Mouse (Mus musculus): Measurements from ENCODE around the gene Olfr533. TPM values are rescaled to one million over a fixed set of nuclear protein-coding genes. Genes with fewer than 3 reads are reported as not detected.
A peak's percentile ranks its signal among the peaks of the same experiment; 100 is the strongest.
"Not testable (repeated sequence)": the region's sequence is repeated elsewhere in the genome, so short reads cannot be mapped to it uniquely, and the experiment has no call there.

Olfr533 gene
- total RNA-seq (2021) (not detected), polyA plus RNA-seq (2012; rRNA removed) (not detected in 2 replicates)
- long read RNA-seq: 0 reads

DNA sequence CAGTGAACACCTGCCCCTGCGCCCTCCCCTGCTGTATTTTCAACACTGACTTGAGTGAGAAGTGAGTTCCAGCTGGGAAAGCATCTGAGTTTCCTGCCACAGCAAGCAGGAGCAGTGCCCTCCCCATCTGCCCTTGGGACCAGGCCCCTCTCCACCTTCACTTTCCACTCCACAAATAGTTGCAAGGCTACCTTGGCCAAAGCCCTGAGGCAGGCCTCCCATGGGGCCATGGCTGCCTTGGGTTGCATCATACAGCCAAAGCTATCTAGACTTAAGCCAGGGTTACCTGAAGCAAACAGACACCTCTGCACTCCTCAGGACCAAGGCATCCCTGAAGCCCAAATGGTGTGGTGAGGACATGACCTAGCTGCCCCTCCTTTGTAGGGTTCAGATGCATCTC is at the start of gene Olfr533:
Olfr533 (plus strand) TSS at position 301 of the 400 bp plus-strand sequence.
- DNase-seq: not testable (repeated sequence)

DNA sequence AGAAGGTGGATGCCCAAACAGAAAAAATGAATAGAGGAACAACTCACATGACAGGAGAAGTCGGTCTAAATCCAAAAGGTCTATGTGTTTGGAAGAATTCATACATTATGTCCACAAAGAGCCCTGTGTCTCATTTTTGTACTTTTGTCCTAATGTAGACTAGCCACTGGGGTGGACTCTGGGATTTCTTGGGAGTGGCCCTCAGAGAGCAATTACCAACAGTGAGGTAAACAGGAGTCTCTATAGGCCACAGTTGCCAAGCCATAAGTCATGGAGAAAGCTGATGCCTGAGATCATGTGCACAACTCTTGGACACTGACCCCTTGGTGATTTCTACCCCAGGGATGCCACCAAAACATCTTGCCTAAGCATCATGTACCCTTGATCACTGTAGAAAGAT is 41.6 kb upstream of the Olfr533 start, which contains the start of gene Olfr532:
Olfr532 (minus strand) TSS at position 101 of the 400 bp plus-strand sequence.
- no peak for DNase-seq

GRCm38 (mm10) chr7:140443141-140443540 is 20.0 kb upstream of the Olfr533 start:
- no peak for DNase-seq

GRCm38 (mm10) chr7:140477886-140478285 is 14.7 kb downstream of the Olfr533 start:
- no peak for DNase-seq

- no peak for DNase-seq
These were observed 15.6 kb downstream of the Olfr533 start for GRCm38 (mm10) chr7:140478733-140479132.

DNA sequence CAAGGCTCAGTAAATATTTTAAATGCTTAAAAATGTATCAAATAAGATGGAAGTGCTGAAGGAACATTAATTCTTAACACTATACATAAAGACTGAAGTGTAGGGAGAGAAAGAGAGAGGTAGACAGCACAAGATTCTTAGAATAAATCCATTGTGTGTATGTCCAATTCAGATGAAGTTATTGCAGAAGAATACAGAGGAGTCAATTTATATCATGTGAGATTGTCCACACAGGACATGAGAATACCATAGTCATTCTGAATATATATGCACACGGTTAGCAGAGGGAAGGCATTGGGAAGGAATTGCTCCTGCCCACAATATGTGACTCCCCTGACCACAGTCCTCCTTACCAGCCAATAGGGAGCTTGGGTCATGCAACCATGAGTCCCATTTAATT is 20.7 kb downstream of the Olfr533 start, which contains the start of gene Olfr535:
Olfr535 (plus strand) TSS at position 301 of the 400 bp plus-strand sequence.
- DNase-seq: no peak

GRCm38 (mm10) chr7:140488981-140489380 is 25.8 kb downstream of the Olfr533 start:
- DNase-seq: no peak

DNA sequence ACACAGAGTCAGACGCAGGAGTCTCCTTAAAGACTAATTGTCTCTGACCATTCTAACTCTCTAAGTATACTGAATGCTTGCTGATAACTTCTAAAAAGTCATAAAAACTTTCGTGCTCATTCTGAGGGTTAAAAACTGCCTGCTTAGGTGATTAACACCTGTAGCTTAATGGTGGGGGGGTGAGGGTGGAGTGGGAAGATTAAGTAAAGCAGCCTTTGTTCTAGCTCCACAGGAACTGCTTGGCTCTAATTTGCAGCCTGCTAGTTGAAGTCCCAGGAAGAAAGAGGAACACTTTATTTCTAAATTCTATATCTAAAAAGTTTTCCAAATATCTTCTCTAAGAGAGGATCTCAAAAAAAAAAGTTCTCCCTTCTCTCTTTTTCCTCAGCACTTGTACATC is 31.1 kb downstream of the Olfr533 start:
- no peak for DNase-seq

GRCm38 (mm10) chr7:140494702-140495101 is 31.5 kb downstream of the Olfr533 start:
- no peak for DNase-seq

- DNase-seq: peak; percentile 7
These were observed 44.3 kb downstream of the Olfr533 start, which contains the start of gene Olfr536 for GRCm38 (mm10) chr7:140507346-140508021. TSS of gene Olfr536 (minus strand) at chr7:140507396.

Other genes starting within 250 kb of the Olfr533 start
- not detected for gene Cd163l1, start 245.1 kb upstream of the Olfr533 start, total RNA-seq (2021)
- gene Cd163l1, start 245.1 kb upstream of the Olfr533 start, polyA plus RNA-seq (2012; rRNA removed): 0.08 TPM in 1 of 2 replicates, not detected in the other
- gene 5830411N06Rik, start 216.1 kb upstream of the Olfr533 start, total RNA-seq (2021): not detected
- gene 5830411N06Rik, start 216.1 kb upstream of the Olfr533 start, polyA plus RNA-seq (2012; rRNA removed): not detected in 2 replicates
- not detected for gene Olfr525, start 142.5 kb upstream of the Olfr533 start, total RNA-seq (2021)
- not detected in 2 replicates for gene Olfr525, start 142.5 kb upstream of the Olfr533 start, polyA plus RNA-seq (2012; rRNA removed)
- not detected for gene Olfr527, start 129.4 kb upstream of the Olfr533 start, total RNA-seq (2021)
- gene Olfr527, start 129.4 kb upstream of the Olfr533 start, polyA plus RNA-seq (2012; rRNA removed): 0.11 TPM in 1 of 2 replicates, not detected in the other
- not detected for gene Olfr60, start 101.7 kb upstream of the Olfr533 start, total RNA-seq (2021)
- not detected in 2 replicates for gene Olfr60, start 101.7 kb upstream of the Olfr533 start, polyA plus RNA-seq (2012; rRNA removed)
- gene Olfr530, start 87.0 kb upstream of the Olfr533 start, total RNA-seq (2021): not detected
- not detected in 2 replicates for gene Olfr530, start 87.0 kb upstream of the Olfr533 start, polyA plus RNA-seq (2012; rRNA removed)
- gene Olfr531, start 60.5 kb upstream of the Olfr533 start, total RNA-seq (2021): not detected
- gene Olfr531, start 60.5 kb upstream of the Olfr533 start, polyA plus RNA-seq (2012; rRNA removed): not detected in 2 replicates
- gene Olfr532, start 41.7 kb upstream of the Olfr533 start, total RNA-seq (2021): not detected
- gene Olfr532, start 41.7 kb upstream of the Olfr533 start, polyA plus RNA-seq (2012; rRNA removed): not detected in 2 replicates
- not detected for gene Olfr535, start 20.8 kb downstream of the Olfr533 start, total RNA-seq (2021)
- gene Olfr535, start 20.8 kb downstream of the Olfr533 start, polyA plus RNA-seq (2012; rRNA removed): not detected in 2 replicates
- gene Olfr536, start 44.0 kb downstream of the Olfr533 start, total RNA-seq (2021): not detected
- not detected in 2 replicates for gene Olfr536, start 44.0 kb downstream of the Olfr533 start, polyA plus RNA-seq (2012; rRNA removed)
- not detected for gene Olfr538, start 104.5 kb downstream of the Olfr533 start, total RNA-seq (2021)
- gene Olfr538, start 104.5 kb downstream of the Olfr533 start, polyA plus RNA-seq (2012; rRNA removed): not detected in 2 replicates
- gene Olfr46, start 137.9 kb downstream of the Olfr533 start, total RNA-seq (2021): not detected
- not detected in 2 replicates for gene Olfr46, start 137.9 kb downstream of the Olfr533 start, polyA plus RNA-seq (2012; rRNA removed)
- gene Olfr61, start 165.6 kb downstream of the Olfr533 start, total RNA-seq (2021): not detected
- not detected in 2 replicates for gene Olfr61, start 165.6 kb downstream of the Olfr533 start, polyA plus RNA-seq (2012; rRNA removed)
- gene Olfr53, start 183.1 kb downstream of the Olfr533 start, total RNA-seq (2021): not detected
- gene Olfr53, start 183.1 kb downstream of the Olfr533 start, polyA plus RNA-seq (2012; rRNA removed): not detected in 2 replicates
- gene Olfr539, start 196.6 kb downstream of the Olfr533 start, total RNA-seq (2021): under 1 TPM in 1 of 2 experiments, not detected in 1; 0.03 TPM
- gene Olfr539, start 196.6 kb downstream of the Olfr533 start, polyA plus RNA-seq (2012; rRNA removed): not detected in 2 replicates
- gene Olfr45, start 218.6 kb downstream of the Olfr533 start, total RNA-seq (2021): not detected
- not detected in 2 replicates for gene Olfr45, start 218.6 kb downstream of the Olfr533 start, polyA plus RNA-seq (2012; rRNA removed)
- not detected for gene Olfr541, start 233.9 kb downstream of the Olfr533 start, total RNA-seq (2021)
- gene Olfr541, start 233.9 kb downstream of the Olfr533 start, polyA plus RNA-seq (2012; rRNA removed): not detected in 2 replicates

All from adrenal gland, adult 2 months (tissue).